In genomic region chr4:130640031-130640717, GRCm38 (mm10) we compare ENCODE assay signal across 16 mouse cellular contexts. TPM values are rescaled to one million over a fixed set of nuclear protein-coding genes. Genes with fewer than 3 reads are reported as not detected.
DNase-seq lines count a peak whose midpoint lies in the region; TF ChIP-seq lines count a peak whose summit lies in the region.
"Had no signal": no experiment of that assay in that cellular context is flagged by ENCODE, and none has a peak within 500 bp of the region (broad histone marks: within the 10 kb centered on the region; RNA-seq: fewer than 3 reads in every experiment).

No protein-coding gene starts in this region.

- TF ChIP-seq EP300 in ES-Bruce4 (IDR thresholded peaks at IDR 0.05; ENCODE audit: insufficient read depth, low read depth, low read length), result peak; percentile 98

- peak overlapping the region; percentile 65 for H3K9ac ChIP-seq in ES-Bruce4 (ENCODE audit: low read depth, poor library complexity, severe bottlenecking)
- H3K9ac ChIP-seq: heart, embryonic 15.5 days; hindbrain, embryonic 15.5 days; limb, embryonic 15.5 days; neural tube, embryonic 15.5 days had no signal

- no peak for TF ChIP-seq CTCF in ES-Bruce4 (IDR thresholded peaks at IDR 0.05; ENCODE audit: low read depth, low read length)

- peaks cover 4% of the 10 kb centered on the region for H3K4me1 ChIP-seq in ES-Bruce4 (ENCODE audit: control insufficient read depth, insufficient read depth, low read length)
- H3K4me1 ChIP-seq: heart, embryonic 15.5 days; hindbrain, embryonic 15.5 days; limb, embryonic 15.5 days; neural tube, embryonic 15.5 days had no signal

- peak; percentile 20 for DNase-seq in 3T3-L1 (ENCODE audit: low read depth, low spot score)
- DNase-seq in adrenal gland, postnatal 25 days, result peak; percentile 22
- peak; percentile 80 to 93 for DNase-seq in kidney, postnatal 25 days
- no peak for DNase-seq in layer of hippocampus, postnatal 36 days
- no peak for DNase-seq in spleen, postnatal 36 days (ENCODE audit: low spot score in 2 of 2)
- no peak for DNase-seq in urinary bladder, postnatal 10 days (ENCODE audit: low spot score)
- DNase-seq: cerebellum, adult 8-10 months; gastrocnemius, postnatal 10 days; lung, postnatal 36 days; thymus, adult 18-20 months had no signal

- peak overlapping the region; percentile 34; the same call in 1 of the 2 replicates for H3K4me3 ChIP-seq in ES-Bruce4 (ENCODE audit: low read depth, low read length)
- H3K4me3 ChIP-seq: embryonic facial prominence, embryonic 10.5 days; heart, embryonic 15.5 days; hindbrain, embryonic 15.5 days; limb, embryonic 15.5 days; neural tube, embryonic 15.5 days had no signal

- no peaks in the 10 kb centered on the region for H3K27me3 ChIP-seq in ES-Bruce4 (ENCODE audit: control insufficient read depth, insufficient read depth, low read length, poor library complexity, severe bottlenecking)
- H3K27me3 ChIP-seq: heart, embryonic 15.5 days; hindbrain, embryonic 15.5 days; limb, embryonic 15.5 days; neural tube, embryonic 15.5 days had no signal

- no peaks in the 10 kb centered on the region for H3K36me3 ChIP-seq in ES-Bruce4 (ENCODE audit: control insufficient read depth, insufficient read depth, low read length, poor library complexity, severe bottlenecking)
- H3K36me3 ChIP-seq: embryonic facial prominence, embryonic 10.5 days; heart, embryonic 15.5 days; hindbrain, embryonic 15.5 days; limb, embryonic 15.5 days; neural tube, embryonic 15.5 days had no signal

- no peak for TF ChIP-seq POLR2A in ES-Bruce4 (IDR thresholded peaks at IDR 0.05; ENCODE audit: insufficient read depth, low read length)

- no peaks in the 10 kb centered on the region for H3K9me3 ChIP-seq in ES-Bruce4 (replicated peaks; ENCODE audit: control insufficient read depth, insufficient read depth, low read length, poor library complexity, severe bottlenecking)
- H3K9me3 ChIP-seq: embryonic facial prominence, embryonic 10.5 days; heart, embryonic 15.5 days; hindbrain, embryonic 15.5 days; limb, embryonic 15.5 days; neural tube, embryonic 15.5 days had no signal

- peak overlapping the region; percentile 99 for H3K27ac ChIP-seq in ES-Bruce4 (ENCODE audit: insufficient read depth, low read length)
- H3K27ac ChIP-seq: embryonic facial prominence, embryonic 10.5 days; heart, embryonic 15.5 days; hindbrain, embryonic 15.5 days; limb, embryonic 15.5 days; neural tube, embryonic 15.5 days had no signal

RNA-seq across cellular contexts. Expression of gene Pum1, which starts 22.9 kb away (rescaled TPM):
- polyA plus RNA-seq in ES-Bruce4 (2011; ENCODE audit: insufficient read depth, insufficient read length, low read depth, missing spikeins), result 111 and 125 TPM in 2 replicates
- 84.4 and 96.9 TPM in 2 replicates for total RNA-seq in adrenal gland, postnatal 25 days (2021)
- 100 to 1,000 TPM; 116 to 126 TPM for total RNA-seq in layer of hippocampus, postnatal 36 days (2021)

Comparison
In these comparisons a context has a peak if more than half of its experiments do, and no peak if none do; other contexts are left out.
1. DNase-seq: peak in 3T3-L1 (single experiment), adrenal gland, postnatal 25 days (single experiment) and kidney, postnatal 25 days (2 of 2); none in layer of hippocampus, postnatal 36 days (0 of 2), spleen, postnatal 36 days (0 of 2) and urinary bladder, postnatal 10 days (single experiment).